Mouse (Mus musculus) retina, adult 2 months (tissue): ENCODE measurements around the gene Stard7.
"Not testable (repeated sequence)": the region's sequence is repeated elsewhere in the genome, so short reads cannot be mapped to it uniquely, and the experiment has no call there.

Experiments used
- DNase-seq: peaks from one replicate; pipeline ENCODE4 v3.0.0-alpha.2; 2012; ENCODE audit warnings: low read depth, low spot score

Gene Stard7

DNA sequence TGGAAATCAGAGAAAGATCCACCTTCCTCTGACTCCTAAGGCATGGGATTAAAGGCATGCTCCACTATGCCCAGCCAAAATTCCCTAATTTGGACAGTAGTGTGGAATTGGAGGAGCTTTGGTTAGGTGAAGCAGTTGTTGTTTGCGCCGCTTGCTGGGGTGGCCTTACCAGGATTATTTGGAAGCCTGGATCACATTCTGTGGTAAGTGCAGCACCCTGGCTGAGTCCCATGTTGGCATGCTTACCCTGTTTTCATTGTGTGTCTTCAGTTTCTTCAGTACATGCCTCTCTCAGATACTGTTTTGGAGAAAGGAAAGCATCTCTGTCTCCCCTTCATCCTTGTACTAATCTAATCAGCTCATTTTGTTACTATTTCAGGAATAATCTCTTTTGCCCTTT, 4.6 kb downstream of the Stard7 start:
- DNase-seq = peak; percentile 67

DNA sequence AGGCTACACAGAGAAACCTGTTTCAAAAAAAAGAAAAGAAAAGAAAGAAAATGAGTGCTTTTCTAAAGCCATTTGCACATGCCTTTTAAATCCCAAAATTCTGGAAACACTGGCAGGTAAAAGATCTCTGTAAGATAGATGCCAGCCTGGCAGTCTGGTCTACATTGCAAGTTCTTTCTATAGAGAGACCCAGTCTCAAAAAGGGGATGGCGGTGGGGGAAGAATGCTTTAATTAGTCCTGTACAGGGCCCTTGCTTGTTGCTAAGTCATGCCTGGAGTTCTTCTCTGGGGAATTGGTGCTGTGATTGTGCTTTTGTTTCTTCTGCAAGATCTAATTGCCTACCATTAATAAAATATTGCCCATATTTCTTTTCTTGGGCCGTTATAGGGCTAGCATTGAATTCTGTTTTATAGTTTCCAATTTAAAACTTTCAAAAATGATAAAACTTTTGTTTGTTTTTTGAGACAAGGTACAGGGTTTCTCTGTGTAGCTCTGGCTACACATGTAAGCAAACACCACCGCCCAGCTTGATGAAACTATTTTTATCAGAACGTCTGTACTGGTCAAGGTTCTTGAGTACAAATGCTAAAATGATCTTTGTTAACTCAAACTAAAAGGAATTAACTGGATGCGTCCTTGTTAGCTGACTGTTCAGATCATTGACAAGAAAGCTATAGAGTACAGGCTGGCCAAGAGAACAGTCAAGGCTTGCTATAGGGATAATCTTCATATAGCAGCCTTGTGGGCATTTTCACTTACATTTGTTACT, 5.7 kb downstream of the Stard7 start:
- no peak for DNase-seq

DNA sequence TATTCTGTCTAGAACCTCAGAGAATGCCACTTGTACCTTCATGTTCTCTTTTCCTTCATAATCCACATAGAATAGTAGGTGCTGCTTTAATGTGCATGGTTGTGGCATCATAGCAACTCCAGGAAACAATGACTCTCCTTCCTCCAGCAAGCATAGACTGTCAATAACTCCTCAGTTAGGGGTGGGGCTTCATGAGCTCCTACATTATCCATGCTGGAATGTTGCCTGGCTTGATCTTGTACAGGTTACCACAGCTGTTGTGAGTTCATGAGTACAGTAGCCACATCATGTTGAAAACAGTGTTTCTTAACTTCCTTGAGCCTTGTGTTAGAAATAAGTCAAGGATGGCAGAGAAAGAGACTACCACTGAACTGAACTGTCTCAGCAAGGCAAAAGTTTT, 8.1 kb downstream of the Stard7 start:
- DNase-seq = no peak

DNA sequence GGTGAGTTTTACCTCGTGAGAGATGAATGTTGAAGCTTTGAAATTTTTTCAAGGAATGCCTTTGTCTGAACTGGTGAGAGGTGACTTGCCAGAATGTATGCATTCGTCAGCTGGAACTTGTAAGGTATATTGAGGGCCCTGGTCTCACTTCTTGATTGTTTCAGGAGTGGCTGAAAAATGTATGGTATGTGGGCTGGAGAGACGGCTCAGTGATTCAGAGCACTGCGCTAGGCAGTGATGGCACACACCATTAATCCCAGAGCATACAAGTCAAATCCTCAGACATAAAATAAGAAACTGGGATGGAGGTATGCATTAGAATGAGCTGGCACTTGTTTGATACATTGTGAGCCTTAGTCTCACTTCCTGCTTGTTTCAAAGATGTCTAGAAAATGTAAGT, 22.2 kb downstream of the Stard7 start:
- no peak for DNase-seq

DNA sequence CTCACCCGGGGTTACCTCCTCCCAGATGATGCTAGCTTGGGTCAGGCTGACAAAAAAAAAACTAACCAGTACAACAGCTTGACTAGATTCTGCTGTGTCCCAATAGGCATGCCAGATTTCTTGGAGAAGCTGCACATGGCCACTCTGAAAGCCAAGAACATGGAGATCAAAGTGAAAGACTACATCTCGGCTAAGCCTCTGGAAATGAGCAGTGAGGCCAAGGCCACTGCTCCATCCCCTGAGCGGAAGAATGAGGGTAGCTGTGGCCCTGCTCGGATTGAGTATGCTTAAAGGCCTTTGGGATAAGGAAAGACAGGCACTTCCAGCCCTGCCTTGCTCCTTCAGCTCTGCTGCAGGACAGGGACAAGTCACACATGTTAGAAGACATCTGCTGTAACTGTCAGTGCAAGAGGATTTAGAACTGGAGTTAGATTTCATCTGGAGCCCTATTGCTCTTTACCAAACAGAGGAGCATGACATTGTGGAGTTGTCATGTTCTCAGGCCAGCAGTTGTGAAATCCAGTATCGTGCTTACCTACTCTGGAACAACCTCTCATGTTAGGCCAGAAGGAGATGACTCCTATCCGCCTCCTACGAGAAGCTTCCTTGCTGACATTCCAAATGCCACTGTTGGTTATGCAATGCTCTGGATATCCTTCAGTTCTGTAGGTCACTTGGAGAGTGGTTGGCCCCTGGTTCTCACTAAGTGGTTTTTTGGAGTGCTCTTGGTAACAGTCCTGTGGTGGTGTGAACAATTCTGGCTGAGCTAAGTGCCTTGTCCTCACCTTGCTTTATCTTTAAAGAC, 27.2 kb downstream of the Stard7 start:
- DNase-seq = no peak

DNA sequence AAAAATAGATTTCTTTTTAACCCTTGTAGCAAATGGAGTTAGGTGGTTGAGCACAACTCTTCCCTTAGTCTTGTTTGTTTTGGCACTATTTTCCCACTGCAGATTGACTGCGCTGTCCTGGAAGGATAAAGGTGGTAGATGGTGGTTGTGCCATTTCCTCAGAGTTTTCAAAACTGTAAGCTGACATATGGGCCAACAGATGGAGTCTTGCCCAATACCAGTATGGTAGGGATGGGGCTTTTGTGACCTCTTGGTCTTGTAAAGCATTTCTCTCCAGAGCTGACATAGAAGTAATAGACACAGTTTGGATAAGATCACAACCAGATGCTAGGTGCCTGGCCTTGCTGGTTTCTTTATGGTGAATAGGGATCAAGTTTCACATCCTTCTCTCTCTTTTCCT, 28.0 kb downstream of the Stard7 start:
- no peak for DNase-seq

DNA sequence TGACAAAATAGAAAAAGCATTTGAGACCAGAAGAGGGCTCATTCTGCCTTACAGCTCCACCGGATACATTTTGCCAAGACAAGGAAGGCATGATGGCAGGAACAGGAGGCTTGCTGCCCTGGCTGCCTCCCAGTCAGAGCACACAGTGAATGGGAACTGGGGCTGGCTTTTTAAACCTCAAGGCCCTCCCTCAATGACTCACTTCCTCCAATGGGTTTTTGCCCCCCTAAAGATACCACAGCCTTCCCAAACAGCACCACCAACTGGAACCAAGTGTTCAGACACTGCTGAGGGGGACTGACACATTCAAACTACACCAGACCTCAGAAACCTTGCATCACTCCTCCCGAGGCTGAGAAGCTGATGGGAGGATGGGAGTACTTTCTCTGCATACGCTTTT, 30.7 kb downstream of the Stard7 start:
- no peak for DNase-seq

DNA sequence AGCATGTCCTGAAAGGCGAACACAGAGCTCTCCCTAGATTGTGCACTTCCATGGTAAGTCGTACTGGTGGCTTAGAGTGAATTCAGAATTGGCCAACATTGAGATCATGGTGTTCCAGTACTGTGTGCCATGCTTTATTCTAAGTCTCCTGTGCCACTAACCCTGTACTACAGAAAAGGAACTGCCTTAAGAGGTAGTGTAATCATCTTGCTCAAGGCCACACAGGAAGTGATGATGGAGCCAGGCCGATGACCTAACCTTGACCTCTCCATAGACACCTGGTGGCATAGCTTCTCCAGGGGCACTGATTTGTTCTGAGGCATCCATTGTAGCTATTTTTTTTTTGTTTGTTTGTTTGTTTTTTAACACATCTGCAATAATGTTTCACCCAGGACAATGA, 31.9 kb downstream of the Stard7 start:
- DNase-seq = no peak

DNA sequence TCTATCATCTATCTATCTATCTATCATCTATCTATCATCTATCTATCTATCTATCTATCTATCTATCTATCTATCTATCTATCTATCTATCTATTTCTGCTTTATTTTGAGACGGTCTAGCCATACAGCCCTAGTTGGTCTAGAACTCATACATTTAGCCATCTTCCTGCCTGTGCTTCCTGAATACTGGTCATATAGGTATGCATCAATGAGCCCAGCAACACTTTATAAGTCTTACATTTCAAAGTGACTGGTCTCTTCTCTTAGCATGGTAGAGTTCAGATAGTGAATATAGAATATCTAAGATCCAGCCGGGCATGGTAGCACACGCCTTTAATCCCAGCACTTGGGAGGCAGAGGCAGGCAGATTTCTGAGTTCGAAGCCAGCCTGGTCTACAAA, 34.2 kb downstream of the Stard7 start:
- not testable (repeated sequence) for DNase-seq

DNA sequence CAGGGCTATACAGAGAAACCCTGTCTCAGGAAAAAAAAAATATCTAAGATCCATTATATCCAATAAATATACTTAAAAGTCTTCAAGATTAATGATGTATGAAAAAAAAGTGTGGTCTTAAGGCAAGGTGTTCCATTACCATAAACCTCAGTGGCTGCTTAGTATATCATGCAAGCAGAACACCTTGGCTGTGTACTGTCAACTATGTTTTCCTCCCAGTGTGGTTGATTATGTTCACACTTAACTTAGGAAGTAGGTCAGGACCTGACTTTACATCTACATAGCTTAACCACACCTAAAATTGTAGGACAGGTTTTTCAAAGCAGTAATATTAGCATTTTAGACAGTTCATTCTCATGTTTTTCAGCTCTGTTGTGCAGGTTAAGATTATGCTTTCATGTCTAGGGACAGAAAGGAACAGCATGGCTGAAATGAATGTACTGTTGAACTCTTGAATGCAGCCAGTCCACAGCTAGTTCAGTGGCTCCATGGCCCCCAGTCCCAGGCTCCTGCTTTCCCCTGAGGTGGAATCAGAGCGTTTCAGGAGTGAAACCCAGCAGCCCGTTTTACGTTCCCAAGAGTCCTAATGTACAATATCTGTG, 34.7 kb downstream of the Stard7 start:
- DNase-seq = no peak

DNA sequence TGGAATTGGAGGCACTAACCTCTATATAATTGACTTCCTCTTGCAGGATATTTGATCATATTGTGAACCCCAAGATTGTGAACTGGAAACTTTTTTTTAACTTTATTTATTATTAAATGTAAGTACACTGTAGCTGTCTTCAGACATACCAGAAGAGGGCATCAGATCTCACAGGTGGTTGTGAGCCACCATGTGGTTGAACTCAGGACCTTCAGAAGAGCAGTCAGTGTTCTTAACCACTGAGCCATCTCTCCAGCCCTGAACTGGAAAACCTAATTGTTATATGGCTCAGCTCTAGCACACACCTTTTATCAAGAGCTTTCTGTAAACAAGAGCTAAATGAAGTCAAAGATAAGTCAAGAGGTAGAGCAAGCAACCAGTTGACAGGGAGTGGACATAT, 36.1 kb downstream of the Stard7 start:
- no peak for DNase-seq

DNA sequence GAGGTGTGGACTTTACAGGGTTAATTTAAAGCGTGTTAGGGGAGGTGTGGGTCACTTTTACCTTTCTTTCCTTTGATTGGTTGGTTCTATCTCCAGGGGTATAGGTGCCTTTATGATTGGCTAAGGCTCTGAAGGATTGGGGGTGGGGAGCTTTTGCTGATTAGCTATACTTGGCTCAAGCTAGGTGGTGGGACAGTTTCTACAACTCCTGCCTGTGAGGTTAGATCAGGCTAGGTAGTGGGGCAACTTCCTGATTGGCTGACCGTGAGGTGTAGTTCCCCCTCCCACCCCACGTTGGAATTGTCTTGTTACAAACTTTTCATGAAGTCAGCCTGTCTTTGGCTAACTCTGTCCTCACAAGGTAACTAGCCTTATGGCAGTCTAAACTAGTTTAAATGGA, 37.2 kb downstream of the Stard7 start:
- DNase-seq = no peak

DNA sequence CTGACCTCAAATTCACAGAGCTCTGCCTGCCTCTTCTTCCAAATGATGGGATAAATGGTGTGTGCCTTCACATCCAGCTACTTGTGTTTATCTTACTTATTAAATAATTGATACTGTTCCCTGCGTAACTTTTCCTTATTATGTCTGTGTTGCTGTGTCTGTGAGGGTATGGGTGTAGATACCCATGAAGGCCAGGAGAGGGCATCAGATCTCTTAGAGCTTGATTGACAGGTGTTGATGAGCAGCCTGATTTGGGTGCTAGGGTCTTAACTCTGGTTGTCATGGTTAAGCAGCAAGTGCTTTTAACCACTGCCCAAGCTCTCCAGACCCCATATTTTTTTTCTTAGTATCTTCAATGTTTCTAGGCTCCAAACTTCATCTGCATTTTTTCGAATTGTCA, 38.6 kb downstream of the Stard7 start:
- DNase-seq = no peak

DNA sequence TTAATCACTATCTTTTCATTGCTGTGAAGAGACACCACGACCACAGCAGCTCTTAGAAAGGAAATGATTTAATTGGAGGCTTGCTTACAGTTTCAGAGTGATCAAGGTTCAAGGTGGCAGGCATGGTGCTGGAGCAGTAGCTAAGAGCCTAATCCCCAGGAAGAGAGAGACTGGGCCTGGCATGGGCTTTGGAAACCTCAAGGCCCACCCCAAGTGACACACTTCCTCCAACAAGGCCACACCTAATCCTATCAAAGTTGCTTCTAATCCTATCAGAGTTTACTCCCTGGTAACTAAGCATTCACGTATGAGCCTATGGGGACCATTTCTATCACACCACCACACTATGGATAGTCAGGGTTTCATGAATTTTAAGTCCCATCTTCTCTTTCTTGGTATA, 40.2 kb downstream of the Stard7 start:
- peak; percentile 26 for DNase-seq

DNA sequence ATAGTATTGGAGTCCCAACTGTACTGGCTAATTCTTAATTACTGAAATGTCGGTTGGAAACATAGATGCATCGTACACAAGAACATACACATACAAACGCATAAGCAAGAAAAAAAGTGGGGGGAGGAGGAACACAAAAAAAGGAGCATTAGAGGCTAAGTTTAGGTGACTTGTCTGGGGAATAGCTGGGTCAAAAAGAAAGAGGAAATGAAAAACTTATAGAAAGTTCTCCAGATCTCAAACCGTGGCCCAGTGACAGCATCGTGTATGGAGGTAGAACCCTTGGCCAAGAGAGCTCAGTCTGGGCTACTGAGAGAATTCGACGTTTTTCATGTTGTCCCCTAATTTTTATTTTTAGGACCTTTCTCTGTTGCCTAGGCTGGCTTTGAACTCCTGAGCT, 40.7 kb downstream of the Stard7 start:
- DNase-seq = no peak

DNA sequence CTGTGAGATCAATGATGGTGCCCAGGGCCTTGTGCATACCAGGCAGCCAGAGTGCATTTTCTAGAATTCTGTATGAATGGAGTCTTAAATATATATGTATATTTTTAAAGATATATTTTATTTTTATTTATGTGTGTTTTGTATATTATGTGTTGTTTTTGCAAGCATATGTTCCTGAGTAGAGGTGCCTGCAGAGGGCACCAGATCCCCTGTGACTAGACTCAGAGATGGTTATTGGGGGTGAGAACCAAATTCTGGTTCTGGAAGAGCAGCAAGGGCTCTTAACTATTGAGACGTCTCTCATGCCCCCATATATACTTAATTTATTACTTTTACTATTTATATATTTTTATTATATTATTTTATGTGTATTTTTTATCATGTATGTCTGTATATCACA, 41.2 kb downstream of the Stard7 start:
- DNase-seq = no peak

DNA sequence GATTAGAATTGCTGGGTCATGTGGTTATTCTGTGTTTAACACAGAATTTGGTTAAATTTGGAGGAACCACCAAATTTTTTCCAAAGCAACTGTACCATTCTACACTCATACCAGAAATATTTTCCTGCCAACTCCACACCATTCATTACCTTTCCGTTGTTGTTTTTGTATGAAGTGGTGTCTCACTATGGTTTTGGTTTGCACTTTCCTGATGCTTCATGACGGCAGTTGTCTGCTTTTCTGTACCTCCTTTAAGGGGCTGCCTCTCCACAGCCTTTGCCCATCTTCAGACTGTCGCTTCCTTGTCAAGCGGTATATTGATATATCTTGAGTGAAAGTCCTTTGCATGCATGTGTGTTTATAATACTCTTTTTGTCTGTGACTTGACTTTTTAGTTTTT, 42.8 kb downstream of the Stard7 start:
- no peak for DNase-seq

DNA sequence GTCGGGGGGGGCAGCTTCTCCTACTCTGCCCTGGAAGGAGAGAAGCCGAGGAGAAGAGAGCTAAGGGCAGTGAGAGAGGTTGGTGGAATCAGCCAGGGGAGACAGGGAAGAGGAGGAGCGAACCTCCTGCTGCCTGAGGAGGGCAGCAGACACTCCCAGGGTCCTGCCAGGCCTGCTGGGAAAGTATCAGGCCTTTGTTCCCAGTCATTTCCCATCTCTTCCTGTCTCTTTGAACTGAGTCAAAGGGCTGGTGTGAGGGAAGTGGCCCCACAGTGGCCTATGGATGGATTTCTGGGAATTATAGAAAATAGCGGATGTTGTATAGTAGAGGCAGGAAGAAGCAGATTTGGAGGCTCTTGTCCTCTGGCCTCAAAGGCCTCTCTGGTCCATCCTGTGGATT, 43.9 kb downstream of the Stard7 start:
- no peak for DNase-seq

DNA sequence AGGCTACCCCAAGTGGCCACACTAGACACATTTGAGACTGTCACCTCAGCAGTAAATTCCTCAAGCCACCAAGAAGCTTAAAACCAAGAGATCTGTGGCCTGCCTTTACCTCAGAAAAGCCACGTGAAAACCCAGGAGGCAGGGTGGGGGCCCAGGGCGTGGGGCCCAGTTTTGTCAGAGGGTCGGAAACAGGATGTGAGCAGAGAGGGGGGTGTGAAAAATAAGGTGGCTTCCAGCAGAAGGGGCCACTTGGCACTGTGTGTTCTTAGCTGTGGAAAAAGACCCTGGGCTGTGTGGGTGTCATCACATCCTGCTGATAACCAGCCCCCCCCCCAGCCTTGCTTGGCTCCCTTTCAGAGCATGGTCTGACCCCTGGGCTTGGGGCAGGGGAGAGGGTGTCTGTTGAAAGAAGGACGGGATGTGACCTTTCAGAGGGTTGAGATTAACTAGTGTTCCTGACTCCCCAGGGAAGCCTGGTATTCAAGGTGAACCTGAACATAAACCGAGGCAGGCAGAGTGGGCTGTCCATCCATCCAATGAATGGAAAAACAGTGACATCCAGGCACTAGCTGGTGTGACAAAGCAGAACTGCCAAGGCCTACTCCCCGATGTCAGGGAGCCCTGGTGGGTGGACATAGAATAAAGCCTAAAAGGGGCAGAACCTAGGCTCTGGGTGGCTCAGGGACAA, 44.6 kb downstream of the Stard7 start:
- DNase-seq = no peak

DNA sequence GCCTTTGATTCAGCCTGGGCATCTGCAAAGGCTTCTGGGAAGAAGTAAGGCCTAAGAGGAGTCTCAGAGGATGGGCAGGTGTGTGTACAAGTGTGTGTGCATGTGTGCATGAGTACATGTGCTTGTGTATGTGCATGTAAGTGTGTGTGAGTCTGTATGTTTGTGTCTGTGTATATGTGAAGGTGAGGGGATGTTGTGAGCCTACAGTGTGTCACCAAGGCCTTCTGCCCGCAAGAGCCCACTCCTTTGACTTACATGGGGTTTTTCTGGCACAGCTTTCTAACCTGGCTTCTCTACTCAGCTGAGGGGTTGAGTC, 45.1 kb downstream of the Stard7 start:
- DNase-seq = no peak

DNA sequence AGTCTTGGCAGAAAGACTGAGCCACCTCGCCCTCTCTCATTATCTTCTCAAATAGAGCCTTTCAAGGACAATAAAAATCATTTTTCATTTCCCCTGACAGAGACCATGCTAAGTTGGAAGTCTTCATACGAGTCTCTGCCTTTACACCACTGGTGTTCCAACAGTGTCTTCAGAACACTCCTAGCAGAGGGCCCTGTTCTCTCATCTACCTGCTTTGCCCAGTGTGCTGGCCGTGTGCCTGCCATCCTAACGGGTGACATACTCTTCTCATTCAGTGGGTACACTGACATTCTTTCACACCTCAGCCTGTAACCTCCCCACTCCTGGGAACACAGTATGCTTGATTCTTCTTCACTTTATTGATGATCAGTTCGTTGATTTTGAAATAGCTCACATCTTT, 46.4 kb downstream of the Stard7 start:
- no peak for DNase-seq

DNA sequence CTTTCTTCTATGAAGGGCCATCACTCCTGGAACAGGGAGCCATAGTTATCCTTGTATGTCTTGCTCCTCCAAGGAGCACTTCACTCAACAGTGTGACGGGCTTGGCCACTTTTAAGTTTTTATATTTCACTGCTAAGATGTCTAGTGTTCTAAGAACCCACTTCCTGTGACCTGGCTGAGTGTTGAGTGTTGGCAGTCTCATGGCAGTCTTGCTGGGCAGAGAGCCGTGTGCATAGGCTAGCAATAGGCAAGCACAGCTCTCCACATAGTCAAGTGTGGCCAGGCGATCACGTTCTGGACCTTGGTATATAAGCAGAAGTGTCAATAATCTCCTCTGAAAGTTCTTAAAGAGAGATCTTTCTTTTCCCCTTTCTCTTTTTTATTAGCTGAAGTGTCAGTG, 48.1 kb downstream of the Stard7 start:
- no peak for DNase-seq
